Mouse (Mus musculus): ENCODE measurements around the gene Cnga4.
"Not testable (repeated sequence)": the region's sequence is repeated elsewhere in the genome, so short reads cannot be mapped to it uniquely, and the experiment has no call there.

Gene Cnga4

DNA sequence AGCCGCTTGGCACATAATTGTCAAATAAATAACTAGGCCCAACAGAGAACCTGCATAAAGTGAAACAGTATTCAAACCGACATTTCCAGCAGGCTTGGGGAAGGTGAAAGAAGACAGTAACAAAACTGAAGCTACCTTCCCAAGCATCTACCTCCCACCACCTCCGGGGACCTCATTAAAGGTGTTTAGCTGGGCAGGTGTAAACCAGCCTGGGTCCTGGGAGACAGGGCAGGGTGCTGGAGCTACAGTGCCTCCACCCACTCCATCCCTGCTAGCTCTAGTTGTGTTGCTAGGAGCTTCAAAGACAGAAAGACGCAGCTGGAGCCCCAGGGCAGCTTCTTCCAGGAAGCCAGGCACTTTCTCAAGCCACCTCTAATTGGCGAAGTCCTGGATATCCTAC, at the start of gene Cnga4:
Gene Cnga4, plus strand, starts transcription at position 301 of the 400 bp plus-strand sequence.
- DNase-seq (ENCODE audit: low spot score in 2 of 2): no peak

- DNase-seq (ENCODE audit: low spot score in 2 of 2): not testable (repeated sequence)
These were observed 48.3 kb upstream of the Cnga4 start for GRCm38 (mm10) chr7:105356064-105356463.

- not testable (repeated sequence) for DNase-seq (ENCODE audit: low spot score in 2 of 2)
These were observed 47.9 kb upstream of the Cnga4 start for GRCm38 (mm10) chr7:105356487-105356886.

DNA sequence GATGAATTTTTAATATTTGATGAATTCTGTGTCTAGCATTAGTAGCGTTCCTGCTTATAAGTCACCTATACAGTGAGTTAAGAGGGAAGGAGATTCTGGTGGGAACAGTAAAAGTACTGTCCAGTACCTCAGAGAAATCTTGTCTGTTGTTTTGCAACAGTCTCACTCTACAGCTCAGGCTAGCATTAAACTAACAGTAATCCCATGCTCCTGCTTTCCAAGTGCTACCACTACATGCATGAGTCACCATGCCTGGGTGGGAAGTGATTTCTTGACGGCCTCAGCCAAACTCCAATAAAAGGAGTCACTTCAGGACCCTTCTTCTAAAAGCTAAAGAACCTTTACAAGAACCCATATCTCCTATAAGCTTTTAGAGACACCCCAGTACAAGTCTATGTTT, 42.7 kb upstream of the Cnga4 start:
- no peak for DNase-seq (ENCODE audit: low spot score in 2 of 2)

DNA sequence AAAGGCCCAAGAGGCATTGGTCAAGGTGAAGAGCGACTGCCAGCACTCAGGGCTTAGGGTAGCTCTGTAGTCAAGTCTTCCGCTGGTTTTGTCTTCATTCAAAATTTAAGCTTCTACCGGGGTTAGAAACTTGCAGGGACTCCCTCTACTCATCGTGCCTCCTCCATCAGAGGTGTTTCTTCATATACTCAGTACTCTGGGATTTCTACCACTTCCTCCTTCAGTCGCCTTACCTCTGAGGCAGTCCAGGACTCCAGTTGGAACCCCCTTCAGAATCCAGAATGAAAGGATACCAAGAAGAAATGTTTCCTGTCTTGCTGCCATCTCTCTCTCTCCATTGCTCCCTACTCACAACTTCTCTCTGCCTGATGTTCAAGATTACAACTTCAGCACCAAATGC, 37.1 kb upstream of the Cnga4 start:
- DNase-seq (ENCODE audit: low spot score in 2 of 2): no peak

DNA sequence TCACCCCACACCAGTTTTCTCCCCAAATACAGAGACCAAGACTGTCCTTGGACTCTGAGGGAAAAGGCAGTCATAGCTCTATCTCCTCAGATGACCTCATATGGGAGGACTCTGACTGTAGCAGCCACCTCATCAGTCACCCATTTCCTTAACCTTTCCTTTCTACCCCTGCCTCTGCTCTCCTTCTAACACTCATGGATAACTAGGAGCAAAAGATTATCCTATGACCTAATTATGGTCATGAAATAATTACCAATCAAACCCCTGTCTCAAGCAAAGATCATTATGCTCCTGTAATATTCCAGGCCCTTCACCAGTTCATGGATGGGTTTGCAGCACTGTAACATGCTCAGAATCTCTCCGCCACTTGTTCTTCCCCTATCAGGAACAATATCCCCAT, 36.4 kb upstream of the Cnga4 start, which contains the start of gene Olfr692:
Gene Olfr692, plus strand, starts transcription at position 301 of the 400 bp plus-strand sequence.
- DNase-seq (ENCODE audit: low spot score in 2 of 2): no peak

DNA sequence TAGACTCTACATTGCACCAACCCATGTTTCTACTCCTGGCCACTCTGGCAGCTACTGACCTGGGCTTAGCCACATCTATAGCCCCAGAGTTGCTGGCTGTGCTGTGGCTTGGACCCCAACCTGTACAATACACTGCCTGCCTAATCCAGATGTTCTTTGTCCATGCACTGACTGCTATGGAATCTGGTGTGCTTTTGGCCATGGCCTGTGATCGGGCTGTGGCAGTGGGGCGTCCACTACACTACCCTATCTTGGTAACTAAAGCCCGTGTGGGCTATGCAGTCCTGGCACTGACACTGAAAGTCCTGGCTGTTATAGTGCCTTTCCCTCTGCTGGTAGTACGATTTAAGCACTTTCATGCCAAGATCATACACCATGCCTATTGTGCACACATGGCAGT, 35.8 kb upstream of the Cnga4 start:
- DNase-seq (ENCODE audit: low spot score in 2 of 2): no peak

- DNase-seq (ENCODE audit: low spot score in 2 of 2): no peak
These were observed 31.5 kb upstream of the Cnga4 start for GRCm38 (mm10) chr7:105372912-105373311.

GRCm38 (mm10) chr7:105373509-105373908, 30.9 kb upstream of the Cnga4 start:
- DNase-seq (ENCODE audit: low spot score in 2 of 2): no peak

DNA sequence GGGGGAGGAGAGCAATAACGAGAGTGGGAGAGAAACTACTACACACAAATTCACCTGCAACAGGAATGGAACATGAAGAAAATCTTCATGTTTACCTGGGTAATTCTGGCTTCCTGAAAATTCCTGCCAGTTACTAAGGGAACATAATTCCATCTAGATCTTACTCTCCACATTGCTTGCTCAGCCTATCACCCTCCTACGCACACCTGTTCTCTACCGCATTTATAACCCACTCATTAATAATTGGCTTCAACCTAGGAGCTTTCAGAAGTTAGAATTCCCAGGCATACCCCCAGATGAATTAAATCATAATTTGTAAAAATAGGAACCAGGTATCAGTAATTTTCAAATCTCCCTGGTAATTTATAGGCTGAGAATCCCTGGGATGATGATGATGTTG, 30.4 kb upstream of the Cnga4 start:
- no peak for DNase-seq (ENCODE audit: low spot score in 2 of 2)

DNA sequence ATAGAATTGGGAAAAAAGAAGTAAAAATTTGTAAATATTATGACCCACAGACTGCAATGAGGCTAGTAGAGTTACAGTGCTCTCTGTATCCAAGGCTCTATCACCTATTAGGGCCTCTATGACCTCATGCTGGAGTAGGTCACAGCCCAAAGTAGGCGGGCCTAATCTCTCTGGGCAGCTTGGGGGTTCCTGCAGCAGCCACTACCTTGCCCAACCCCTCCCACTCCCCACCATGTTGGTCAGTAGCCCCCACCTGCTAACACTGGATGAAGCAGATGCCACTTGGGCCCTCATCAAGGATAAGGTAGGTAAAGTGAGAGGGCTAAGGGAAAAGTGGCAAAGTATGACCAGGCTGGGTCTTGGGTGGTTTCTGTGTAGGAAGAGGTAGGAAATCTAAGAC, 29.5 kb upstream of the Cnga4 start, which contains the start of gene Gm5901:
Gene Gm5901, plus strand, starts transcription at position 173 of the 400 bp plus-strand sequence.
- no peak for DNase-seq (ENCODE audit: low spot score in 2 of 2)

GRCm38 (mm10) chr7:105380329-105380728, 24.0 kb upstream of the Cnga4 start:
- DNase-seq (ENCODE audit: low spot score in 2 of 2): no peak

DNA sequence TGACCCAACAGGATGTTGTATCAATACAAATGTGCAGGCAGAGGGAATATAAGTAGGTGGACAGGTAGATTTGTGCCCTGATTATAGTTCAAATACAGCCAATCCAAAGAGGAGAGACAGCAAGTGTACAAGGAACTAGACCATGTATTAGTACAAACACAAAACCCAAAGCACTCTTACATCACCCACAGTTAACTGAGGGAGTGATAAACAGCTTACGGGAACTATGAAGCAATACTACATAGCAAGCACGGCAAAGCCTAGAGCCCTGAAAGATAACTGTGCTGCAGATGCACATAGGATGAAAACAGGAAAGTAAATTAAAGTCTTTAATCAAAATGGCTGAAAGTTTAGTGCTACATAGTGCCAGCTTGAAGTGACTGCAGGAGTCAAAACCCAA, 16.7 kb upstream of the Cnga4 start:
- no peak for DNase-seq (ENCODE audit: low spot score in 2 of 2)

GRCm38 (mm10) chr7:105390236-105390635, 14.1 kb upstream of the Cnga4 start:
- DNase-seq (ENCODE audit: low spot score in 2 of 2): no peak

DNA sequence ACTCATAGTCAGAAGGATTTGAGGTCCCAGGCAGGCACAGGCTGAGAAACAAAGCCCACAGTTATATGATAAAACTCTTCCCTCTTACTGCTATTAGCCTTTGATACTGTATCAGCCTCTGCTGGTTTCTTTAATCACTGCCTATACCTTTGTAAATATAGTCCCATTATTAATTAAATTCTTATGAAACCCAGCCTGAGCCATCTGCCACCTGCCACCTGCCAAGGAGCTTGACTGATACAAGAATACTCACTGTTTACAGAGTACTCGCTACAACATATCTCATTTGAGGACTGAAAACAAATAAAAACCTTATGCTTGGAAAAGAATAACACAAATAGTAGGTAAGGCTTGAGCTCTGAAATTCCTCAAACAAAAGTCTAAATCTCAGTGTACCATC, 9.8 kb upstream of the Cnga4 start:
- DNase-seq (ENCODE audit: low spot score in 2 of 2): no peak

DNA sequence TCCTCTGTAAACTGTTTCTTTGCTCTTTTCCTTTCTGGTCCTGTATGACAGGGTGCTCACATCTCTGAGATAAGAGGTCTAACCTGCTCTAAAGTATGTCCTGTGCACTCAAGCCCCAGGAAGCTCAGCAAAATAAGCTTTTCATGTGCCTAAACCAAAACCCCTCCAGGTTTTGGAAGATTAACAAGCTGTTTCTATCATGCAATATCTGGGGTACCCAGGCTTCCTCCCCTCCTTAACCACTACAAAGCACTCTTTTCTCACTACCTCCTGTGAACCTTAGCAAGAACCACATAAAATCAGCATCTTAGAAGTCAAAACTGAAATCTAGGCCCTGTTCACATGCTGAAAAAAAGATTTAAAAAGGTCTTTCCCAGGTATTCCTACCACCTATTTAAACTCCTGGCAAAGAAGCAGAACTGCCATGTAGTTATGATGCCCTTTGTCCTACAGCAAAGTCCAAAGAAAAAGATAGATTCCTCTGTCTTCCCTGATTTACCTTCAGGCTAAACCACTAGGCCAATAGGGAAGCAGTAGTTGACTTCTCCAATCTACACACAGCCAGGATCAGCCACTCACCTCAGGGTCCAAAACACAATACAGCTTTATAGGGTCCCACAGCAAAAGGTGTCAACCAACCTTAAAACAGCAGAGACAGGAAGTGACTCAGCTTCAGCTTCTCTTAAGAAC, 9.1 kb upstream of the Cnga4 start:
- DNase-seq (ENCODE audit: low spot score in 2 of 2): no peak

GRCm38 (mm10) chr7:105396126-105396525, 8.2 kb upstream of the Cnga4 start:
- DNase-seq (ENCODE audit: low spot score in 2 of 2): no peak

- DNase-seq (ENCODE audit: low spot score in 2 of 2): no peak
These were observed 5.1 kb upstream of the Cnga4 start for GRCm38 (mm10) chr7:105399058-105399934.

GRCm38 (mm10) chr7:105399935-105400624, 4.3 kb upstream of the Cnga4 start, which contains the start of gene Fam160a2:
Fam160a2 (minus strand) TSS chr7:105400054.
- DNase-seq (ENCODE audit: low spot score in 2 of 2): peak; percentile 99

DNA sequence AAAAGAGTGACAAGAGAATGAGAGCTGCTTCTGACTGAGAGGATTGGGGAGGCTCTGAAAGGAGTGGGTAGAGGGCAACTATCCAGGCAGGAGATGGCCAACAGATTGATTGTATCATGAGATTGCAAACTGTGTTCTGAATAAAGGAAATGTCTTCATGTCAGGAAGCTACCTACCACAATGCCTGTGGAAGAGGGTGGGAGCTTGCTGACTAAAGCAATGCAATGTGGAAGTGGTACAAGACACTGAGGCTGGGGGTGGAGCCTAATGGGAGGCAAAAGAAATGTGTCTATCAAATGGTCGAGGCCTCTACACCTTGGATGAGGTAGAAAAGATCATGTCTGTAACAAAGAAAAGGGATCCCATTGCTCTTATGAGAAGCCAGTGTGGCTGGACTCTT, 2.0 kb downstream of the Cnga4 start:
- no peak for DNase-seq (ENCODE audit: low spot score in 2 of 2)

DNA sequence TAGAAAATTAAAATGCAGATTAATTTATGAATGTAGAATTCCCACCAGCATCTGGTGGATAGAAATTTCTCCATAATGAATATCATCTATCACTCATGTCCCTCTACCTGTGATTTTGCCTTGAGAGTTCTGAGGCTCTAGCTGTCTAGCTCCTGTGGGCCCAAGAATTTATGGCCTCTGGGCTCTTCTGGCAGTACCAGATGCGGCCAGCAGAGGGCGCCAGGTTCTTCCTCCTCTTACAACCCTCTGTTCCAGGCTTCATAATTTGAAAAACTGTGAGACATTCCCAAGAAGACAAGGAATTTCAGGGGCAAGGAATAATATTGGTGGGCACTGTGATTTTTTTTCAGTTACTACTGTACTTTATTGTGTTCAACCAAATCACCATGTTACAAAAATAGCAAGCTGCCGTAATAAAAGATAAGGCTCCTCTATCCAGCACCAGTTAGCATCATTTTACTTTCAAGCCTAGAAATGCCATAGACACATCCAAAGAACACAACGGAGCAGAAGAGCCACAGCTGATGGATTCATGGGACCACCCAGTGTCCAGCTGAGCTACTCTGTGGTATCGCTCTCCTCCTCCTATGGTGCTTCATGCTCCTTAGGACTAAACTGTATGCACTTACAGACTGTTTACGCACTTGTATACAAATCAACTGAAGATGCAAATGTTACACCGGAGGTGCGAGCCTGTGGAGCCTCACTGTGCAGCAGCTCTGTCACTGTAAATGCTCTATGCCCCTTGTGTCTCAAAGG, 7.7 kb downstream of the Cnga4 start:
- DNase-seq (ENCODE audit: low spot score in 2 of 2): peak; percentile 71 to 79

Measured in right cerebral cortex, postnatal 36 days (tissue).